Mouse (Mus musculus) CD4-positive, CD25-positive, alpha-beta regulatory T cell, adult 4 months (primary cell): Measurements from ENCODE around the gene Txndc11. TPM values are rescaled to one million over a fixed set of nuclear protein-coding genes. Genes with fewer than 3 reads are reported as not detected.

Experiments used
- polyA plus RNA-seq, 2 experiments: library from polyadenylated mRNA; unstranded; fragments of 100-300 nt; shearing (Covaris generic); gene quantifications; one replicate each; pipeline ENCODE4 v1.2.1; 2017

Txndc11 gene
- polyA plus RNA-seq, 2 experiments from 2014 or later: 7.3 to 10.5 TPM

Other genes with a start within 250 kb of the Txndc11 start
- 1 to 10 TPM; 1.3 to 3.5 TPM for gene Snn, start 73.7 kb downstream of the Txndc11 start, polyA plus RNA-seq
- gene Litaf, start 68.5 kb downstream of the Txndc11 start, polyA plus RNA-seq: 10 to 100 TPM; 47.2 to 61.2 TPM
- 100 to 1,000 TPM; 255 to 363 TPM for gene Zc3h7a, start 41.7 kb upstream of the Txndc11 start, polyA plus RNA-seq
- gene Rsl1d1, start 68.7 kb upstream of the Txndc11 start, polyA plus RNA-seq: 100 to 1,000 TPM; 167 to 177 TPM
- gene Gspt1, start 119.7 kb upstream of the Txndc11 start, polyA plus RNA-seq: 10 to 100 TPM; 31.6 to 35.8 TPM
- gene Tnfrsf17, start 179.2 kb upstream of the Txndc11 start, polyA plus RNA-seq: not detected
- 10 to 100 TPM; 11.7 to 16.1 TPM for gene Snx29, start 188.3 kb upstream of the Txndc11 start, polyA plus RNA-seq